Mouse (Mus musculus) frontal cortex, postnatal 36 days (tissue): ENCODE data around the gene Gm20388.

ENCODE experiments used
- DNase-seq, 2 experiments: peaks; one replicate each; pipeline ENCODE4 v3.0.0; 2022; ENCODE audit warnings: low spot score in 2 of 2

The Gm20388 gene

GRCm38 (mm10) chr8:120227891-120228591 lies 317.4 kb downstream of the Gm20388 start, which contains the start of gene Gse1:
Gse1 (plus strand) TSS chr8:120228456.
- DNase-seq: peak in 1 of 2 experiments; percentile 67

- peak; percentile 34 to 56 for DNase-seq
Observed at GRCm38 (mm10) chr8:120228781-120229573, 318.3 kb downstream of the Gm20388 start.

DNA sequence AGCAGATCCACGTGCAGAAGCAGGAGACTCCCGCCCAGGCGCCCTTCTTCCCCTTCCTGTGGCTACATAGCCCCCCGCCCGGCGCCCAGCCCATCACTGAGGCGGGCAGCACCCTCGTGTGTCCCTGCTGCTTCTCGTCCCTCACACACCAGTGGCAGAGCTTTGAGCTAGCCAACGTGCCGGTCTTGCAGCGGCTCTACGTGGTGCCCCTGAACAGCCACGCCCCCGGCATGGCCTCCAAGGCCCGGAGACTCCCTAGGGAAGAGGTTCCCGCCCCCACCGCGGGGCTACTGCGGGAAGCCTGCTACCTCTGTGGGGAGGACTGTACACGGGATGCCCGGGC lies 318.9 kb downstream of the Gm20388 start:
- no peak for DNase-seq

- DNase-seq: no peak
Observed at GRCm38 (mm10) chr8:120230081-120230480, 319.4 kb downstream of the Gm20388 start.

DNA sequence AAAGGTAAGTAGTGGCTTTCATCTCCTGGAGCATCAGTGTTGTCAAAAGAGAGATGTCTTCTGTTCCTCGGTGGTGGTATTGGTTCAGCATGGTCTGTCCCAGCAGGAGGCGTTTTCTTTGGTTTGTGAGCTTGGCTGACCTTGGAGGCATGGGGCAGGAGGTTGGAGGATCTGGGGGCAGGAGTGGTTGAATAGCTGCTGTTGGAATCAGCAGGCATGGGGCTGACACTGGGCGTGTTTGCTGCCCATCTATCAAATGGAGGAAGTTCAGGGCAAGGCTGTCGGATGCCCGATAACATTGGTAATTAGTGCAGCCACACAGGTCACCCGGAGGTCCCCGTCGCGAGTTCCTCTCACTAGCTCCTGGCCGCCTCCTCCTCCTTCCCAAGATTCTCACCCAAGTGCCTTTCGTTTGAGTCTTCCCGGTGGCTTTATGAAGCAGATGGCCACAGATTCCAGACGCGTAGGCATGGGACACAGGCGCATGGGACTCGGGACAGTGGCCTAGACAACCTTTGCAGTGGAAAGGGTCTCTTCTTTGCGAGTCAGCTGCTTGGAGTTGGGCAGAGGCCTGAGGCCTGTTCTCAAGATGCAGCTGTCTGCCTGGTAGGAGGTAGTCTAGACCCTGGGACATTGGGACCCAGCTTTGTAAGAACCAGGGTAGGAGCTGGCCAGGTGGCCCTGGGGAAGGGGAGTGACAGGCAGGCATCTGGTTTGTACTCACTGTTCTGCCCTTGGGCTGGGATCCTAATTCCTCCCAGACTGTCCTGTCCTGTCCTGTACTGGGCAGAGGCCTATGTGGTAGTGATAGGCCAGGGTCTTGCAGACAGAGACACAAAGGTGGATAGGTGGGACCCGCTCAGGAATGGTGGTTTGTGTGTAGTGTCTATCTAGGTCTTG lies 320.3 kb downstream of the Gm20388 start:
- no peak for DNase-seq

GRCm38 (mm10) chr8:120231870-120232269 lies 321.2 kb downstream of the Gm20388 start:
- DNase-seq: no peak

DNA sequence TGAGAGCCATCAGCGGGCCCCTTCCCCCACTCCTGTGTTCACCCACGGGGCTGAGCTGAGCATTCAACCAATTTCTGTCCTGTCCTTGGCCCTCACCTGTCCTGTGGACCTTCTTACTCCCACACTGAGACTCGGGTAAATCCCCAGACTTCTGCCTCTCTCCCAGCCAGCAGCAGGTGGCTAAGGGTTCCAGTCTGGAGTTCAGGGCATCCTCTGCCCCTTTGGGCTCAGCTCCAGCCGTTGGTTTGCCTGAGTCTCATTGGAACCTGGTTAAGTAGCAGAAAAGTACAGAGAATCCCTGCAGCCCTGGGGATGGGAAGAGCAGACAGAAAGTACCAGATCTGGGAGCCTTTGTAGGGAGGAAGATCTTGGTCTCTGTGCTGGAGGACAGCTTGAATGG lies 321.8 kb downstream of the Gm20388 start:
- DNase-seq: no peak

- DNase-seq: peak in 1 of 2 experiments; percentile 5
Observed at GRCm38 (mm10) chr8:120232913-120233312, 322.3 kb downstream of the Gm20388 start.

GRCm38 (mm10) chr8:120234457-120234856 lies 323.8 kb downstream of the Gm20388 start:
- DNase-seq: peak; percentile 37 to 47

- no peak for DNase-seq
Observed at GRCm38 (mm10) chr8:120234866-120235265, 324.2 kb downstream of the Gm20388 start.

DNA sequence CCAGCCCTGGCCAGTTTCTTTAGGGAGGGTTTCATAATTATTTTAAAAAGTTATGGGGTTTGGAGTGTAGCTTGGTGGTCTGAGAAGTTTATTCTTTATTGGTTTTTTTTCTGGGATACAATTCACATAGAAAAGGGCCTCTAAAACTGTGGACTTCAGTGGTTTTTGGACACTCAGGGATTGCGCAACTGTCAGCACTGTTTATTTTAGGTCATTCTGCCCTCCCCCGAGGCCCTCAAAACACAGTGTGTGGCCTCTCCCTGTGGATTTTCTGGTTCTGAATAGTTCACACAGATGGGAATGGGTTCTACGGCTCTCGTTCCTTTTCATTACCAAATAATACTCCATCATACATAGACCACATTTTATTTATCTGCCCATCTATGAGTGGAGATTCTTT lies 332.6 kb downstream of the Gm20388 start:
- DNase-seq: no peak

GRCm38 (mm10) chr8:120243916-120244451 lies 333.3 kb downstream of the Gm20388 start:
- no peak for DNase-seq

GRCm38 (mm10) chr8:120244553-120244952 lies 333.9 kb downstream of the Gm20388 start:
- DNase-seq: no peak

- no peak for DNase-seq
Observed at GRCm38 (mm10) chr8:120247618-120248017, 337.0 kb downstream of the Gm20388 start.

- DNase-seq: no peak
Observed at GRCm38 (mm10) chr8:120248031-120248430, 337.4 kb downstream of the Gm20388 start.

DNA sequence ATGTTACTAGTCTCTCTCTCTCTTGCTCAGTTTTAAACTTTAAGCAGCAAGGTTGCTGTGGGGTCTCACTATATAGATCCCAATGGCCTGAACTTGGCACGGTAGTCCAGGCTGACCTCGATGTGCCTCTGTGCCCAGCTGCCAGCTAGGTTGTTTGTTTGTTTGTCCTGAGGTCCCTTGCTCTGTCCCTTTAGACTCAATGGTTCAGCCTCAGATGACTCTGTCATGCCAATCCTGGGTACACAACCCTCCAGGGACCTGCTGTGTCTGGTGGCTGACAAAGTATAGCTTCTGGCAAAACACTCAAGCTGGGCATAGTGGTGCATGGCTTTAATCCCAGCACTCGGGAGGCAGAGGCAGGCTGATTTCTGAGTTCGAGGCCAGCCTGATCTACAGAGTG lies 337.8 kb downstream of the Gm20388 start:
- DNase-seq: no peak

DNA sequence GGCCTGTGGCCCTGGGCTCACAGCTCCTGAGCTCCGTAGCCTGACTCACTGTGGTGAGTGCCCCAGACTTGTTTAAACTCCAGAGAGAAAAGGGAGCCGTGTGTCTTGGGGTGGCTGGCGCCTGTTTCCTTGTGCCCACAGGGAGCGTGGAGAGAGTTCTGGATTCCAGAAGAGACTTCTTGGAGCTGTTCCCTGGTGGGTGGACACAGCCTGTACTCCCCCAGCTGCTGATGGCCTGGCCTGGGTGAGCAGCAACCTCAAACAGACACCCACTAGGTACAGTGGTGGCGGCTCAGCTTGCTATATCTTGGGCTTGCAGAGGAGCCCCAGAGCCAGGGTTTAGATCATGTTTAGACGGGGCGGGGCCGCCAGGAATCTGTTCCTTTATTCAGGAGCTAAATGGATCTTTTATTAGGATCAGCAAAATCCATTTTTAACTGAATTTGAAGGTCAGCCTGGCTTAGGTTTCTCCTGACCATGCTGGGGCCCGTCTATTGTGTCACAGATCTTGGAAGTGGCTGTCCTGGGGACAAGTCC lies 339.2 kb downstream of the Gm20388 start:
- peak in 1 of 2 experiments; percentile 22 for DNase-seq

DNA sequence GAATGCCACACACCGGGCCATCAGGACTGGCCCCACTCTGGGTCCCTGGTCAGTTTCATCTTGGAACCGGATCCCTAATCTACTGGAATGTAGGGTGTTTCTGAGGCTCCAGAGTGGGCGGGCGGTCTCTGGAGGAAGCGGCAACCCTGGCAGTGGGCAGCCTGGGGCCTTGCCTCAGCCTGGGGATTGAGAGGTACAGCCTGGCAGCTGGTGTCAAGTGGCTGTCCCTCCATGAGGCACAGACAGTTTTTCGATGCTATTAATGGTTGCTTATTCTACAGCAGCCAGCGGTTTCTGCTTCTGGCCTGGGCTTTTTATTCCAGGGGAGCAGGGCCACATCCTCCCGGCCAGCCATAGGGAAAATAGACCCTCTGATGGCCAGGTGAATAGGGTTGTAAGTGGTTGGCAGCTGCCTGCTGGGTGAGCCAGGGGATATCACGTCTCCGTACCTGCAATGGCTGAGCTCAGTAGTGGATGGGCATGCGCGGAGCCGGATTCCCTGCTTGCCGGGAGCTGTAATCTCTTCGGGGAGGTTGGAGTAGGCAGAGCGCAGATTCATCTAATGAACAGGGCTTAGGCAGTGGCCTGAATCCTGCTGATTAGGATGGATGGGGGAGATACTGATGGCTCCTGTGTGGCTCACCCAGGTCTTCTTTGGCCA lies 340.2 kb downstream of the Gm20388 start:
- DNase-seq: peak in 1 of 2 experiments; percentile 28

GRCm38 (mm10) chr8:120251411-120252035 lies 340.9 kb downstream of the Gm20388 start:
- peak; percentile 28 to 39 for DNase-seq

- no peak for DNase-seq
Observed at GRCm38 (mm10) chr8:120253626-120254025, 343.0 kb downstream of the Gm20388 start.
